Mouse (Mus musculus) forebrain, embryonic 15.5 days (tissue): ENCODE measurements around the gene Dyrk1a. TPM values are rescaled to one million over a fixed set of nuclear protein-coding genes. Genes with fewer than 3 reads are reported as not detected.
A peak's percentile ranks its signal among the peaks of the same experiment; 100 is the strongest.

Source experiments
- ATAC-seq: fragments of 200-750 bp; cut with Nextera tagmentation; replicated peaks from 2 replicates; pipeline ENCODE4 v1.8.0; 2017; ENCODE audit warnings: mild to moderate bottlenecking, moderate TSS enrichment, moderate library complexity
- H3K27ac ChIP-seq: fragments of 300-500 bp; sonication (generic); replicated peaks from 2 replicates; pipeline ENCODE4 v1.5.1; 2015; ENCODE audit warnings: mild to moderate bottlenecking, inconsistent platforms
- H3K27me3 ChIP-seq: fragments of 300-500 bp; sonication (generic); 2 replicates; pipeline ENCODE4 v1.6.1; 2015; ENCODE audit warnings: inconsistent platforms
- H3K36me3 ChIP-seq: fragments of 300-500 bp; sonication (generic); 2 replicates; pipeline ENCODE4 v1.6.1; 2015; ENCODE audit warnings: mild to moderate bottlenecking, inconsistent platforms
- H3K4me1 ChIP-seq: fragments of 300-500 bp; sonication (generic); 2 replicates; pipeline ENCODE4 v1.6.1; 2015; ENCODE audit warnings: inconsistent platforms
- H3K4me2 ChIP-seq: fragments of 300-500 bp; sonication (generic); replicated peaks from 2 replicates; pipeline ENCODE4 v1.6.1; 2015; ENCODE audit warnings: mild to moderate bottlenecking, inconsistent platforms
- H3K4me3 ChIP-seq: fragments of 300-500 bp; sonication (generic); 2 replicates; pipeline ENCODE4 v1.5.1; 2015; ENCODE audit warnings: mild to moderate bottlenecking, inconsistent platforms
- H3K9ac ChIP-seq: fragments of 300-500 bp; sonication (generic); replicated peaks from 2 replicates; pipeline ENCODE4 v1.6.1; 2015; ENCODE audit warnings: mild to moderate bottlenecking, inconsistent platforms
- H3K9me3 ChIP-seq: fragments of 300-500 bp; sonication (generic); 2 replicates; pipeline ENCODE4 v1.6.1; 2016; ENCODE audit warnings: inconsistent platforms
- WGBS: fragments of 180-500 bp; shearing (Covaris S2); methylation state at CpG from one replicate; pipeline ENCODE4 v1.1.7; 2015; ENCODE audit warnings: mixed read lengths; 5-methylcytosine and 5-hydroxymethylcytosine counted together
- polyA plus RNA-seq: library from polyadenylated mRNA; unstranded; fragments of >200 nt; fragmentation: Nextera tagmentation; extraction: Ambion mirVana; gene quantifications from 2 replicates; pipeline ENCODE4 v1.2.1, GENCODE M21; 2015

Dyrk1a gene
- polyA plus RNA-seq, 1 experiment from 2014 or later, result 12.8 TPM

DNA sequence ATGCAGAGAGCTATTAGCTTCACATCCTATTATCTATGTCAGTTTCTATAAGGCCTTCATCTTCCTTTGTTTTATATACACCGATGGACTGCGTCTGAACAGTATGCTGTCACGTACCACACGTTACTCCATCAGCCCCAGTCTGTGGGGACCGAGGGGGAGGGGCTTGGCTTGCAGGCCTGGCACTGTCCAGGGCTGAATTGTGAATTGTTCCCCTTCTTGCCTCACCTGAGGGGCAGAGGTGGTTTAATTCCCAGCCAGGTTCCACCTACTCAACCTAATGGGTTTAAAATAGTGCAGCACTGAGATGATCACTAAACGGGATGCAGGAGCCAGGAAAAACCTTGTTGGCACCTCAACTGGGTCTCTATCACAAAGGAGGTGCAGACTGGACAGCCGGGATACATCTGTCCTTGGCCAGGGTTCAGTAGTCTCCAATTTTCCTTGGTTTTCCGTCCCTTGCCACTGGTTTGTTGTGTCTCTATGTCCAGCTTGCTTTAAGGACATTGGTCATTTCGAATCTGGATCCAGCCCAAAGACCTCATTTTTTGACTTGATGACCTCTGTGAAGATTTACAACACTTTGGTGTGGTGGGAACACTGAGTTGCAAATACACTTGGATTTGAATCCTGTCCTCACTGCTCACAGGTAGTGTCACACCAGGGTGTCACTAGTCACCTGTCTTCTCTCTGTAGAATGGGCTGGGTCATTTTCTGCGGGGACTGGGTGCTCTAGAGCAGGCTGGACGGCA is 2.8 kb upstream of the Dyrk1a start:
- no peak for ATAC-seq
- H3K9ac ChIP-seq, result no peak overlapping the region
- H3K27me3 ChIP-seq, result no peaks in the 10 kb centered on the region
- H3K4me2 ChIP-seq, result no peak overlapping the region
- no peak overlapping the region for H3K4me3 ChIP-seq
- no peak overlapping the region for H3K27ac ChIP-seq
- WGBS, result 85% methylated on average over 11 of the region's 11 CpGs
- peaks cover 8% of the 10 kb centered on the region for H3K4me1 ChIP-seq
- H3K9me3 ChIP-seq, result no peaks in the 10 kb centered on the region
- no peaks in the 10 kb centered on the region for H3K36me3 ChIP-seq

- WGBS, result 71% methylated on average over 5 of the region's 5 CpGs
- Histone ChIP-seq H3K9me3 (no peaks in the 10 kb centered on the region), H3K9ac (no peak overlapping the region), H3K27ac (no peak overlapping the region), H3K36me3 (no peaks in the 10 kb centered on the region), H3K4me1 (peaks cover 14% of the 10 kb centered on the region), H3K4me2 (no peak overlapping the region), H3K4me3 (no peak overlapping the region), H3K27me3 (no peaks in the 10 kb centered on the region)
- ATAC-seq, result no peak
Measured at GRCm38 (mm10) chr16:94567751-94568150, 2.1 kb upstream of the Dyrk1a start.

DNA sequence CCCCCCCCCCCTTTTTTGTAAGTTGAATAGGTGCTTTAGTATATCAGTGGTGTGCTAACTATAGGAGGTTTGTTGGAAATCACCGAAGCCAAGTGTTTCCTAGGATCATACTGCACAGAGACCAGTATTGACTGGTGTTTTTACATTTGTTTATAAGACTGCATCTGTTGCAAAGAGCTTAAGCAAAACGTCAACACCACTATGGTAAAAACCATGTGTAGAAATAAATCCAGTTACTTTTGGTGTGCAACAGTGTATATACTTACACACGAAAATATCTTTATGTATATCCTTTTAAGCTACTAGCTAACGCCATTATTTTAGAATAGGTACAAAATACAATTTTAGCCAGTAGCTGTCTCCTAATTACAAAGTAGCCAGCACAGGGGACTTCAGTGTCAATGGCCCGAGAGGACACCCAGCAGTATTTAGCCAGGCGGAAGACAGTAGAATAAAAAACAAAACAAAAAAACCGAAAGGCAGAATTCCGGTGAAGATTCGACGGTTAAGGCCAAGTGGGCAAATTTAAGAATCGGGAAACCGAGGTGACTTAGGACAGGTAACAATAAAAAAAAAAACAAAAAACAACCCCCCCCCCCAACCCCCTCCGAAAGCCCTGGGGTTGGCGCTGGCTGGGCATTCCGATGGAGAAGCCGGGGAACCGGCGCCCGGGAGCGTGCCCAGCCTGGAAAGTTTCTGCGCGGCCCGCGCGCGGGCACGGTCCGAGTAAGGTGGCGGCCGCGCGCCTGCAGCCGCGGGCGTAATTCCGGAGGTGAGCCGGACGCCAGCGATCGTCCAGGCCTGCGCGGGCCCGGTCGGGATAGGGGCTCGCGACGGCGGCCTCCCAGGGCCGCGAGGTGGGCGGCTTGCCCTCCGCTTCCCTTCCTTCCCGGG is 1.2 kb upstream of the Dyrk1a start:
- Histone ChIP-seq H3K36me3 (no peaks in the 10 kb centered on the region), H3K4me2 (peak overlapping the region; percentile 49), H3K9me3 (no peaks in the 10 kb centered on the region), H3K4me3 (peak overlapping the region; percentile 89), H3K27me3 (no peaks in the 10 kb centered on the region), H3K9ac (peak overlapping the region; percentile 63), H3K4me1 (peaks cover 22% of the 10 kb centered on the region), H3K27ac (peak overlapping the region; percentile 100)
- ATAC-seq, result peak; percentile 64
- WGBS, result 1% methylated on average over 53 of the region's 53 CpGs

GRCm38 (mm10) chr16:94570361-94571041 is 691 bp downstream of the Dyrk1a start:
- Histone ChIP-seq H3K27ac (peak overlapping the region; percentile 100), H3K9me3 (no peaks in the 10 kb centered on the region), H3K4me2 (peak overlapping the region; percentile 55), H3K36me3 (no peaks in the 10 kb centered on the region), H3K4me1 (peaks cover 37% of the 10 kb centered on the region), H3K27me3 (no peaks in the 10 kb centered on the region), H3K9ac (peak overlapping the region; percentile 95), H3K4me3 (peak overlapping the region; percentile 89)
- WGBS, result 0% methylated on average over 67 of the region's 88 CpGs
- peak; percentile 21; the same call in 1 of the 2 replicates for ATAC-seq

GRCm38 (mm10) chr16:94571111-94571993 is 1.5 kb downstream of the Dyrk1a start:
- no peak for ATAC-seq
- peak overlapping the region; percentile 100 for H3K27ac ChIP-seq
- H3K27me3 ChIP-seq, result no peaks in the 10 kb centered on the region
- H3K4me3 ChIP-seq, result peak overlapping the region; percentile 89
- H3K9ac ChIP-seq, result peak overlapping the region; percentile 95
- peak overlapping the region; percentile 55 for H3K4me2 ChIP-seq
- 24% methylated on average over 10 of the region's 10 CpGs for WGBS
- H3K36me3 ChIP-seq, result no peaks in the 10 kb centered on the region
- H3K4me1 ChIP-seq, result peaks cover 46% of the 10 kb centered on the region
- no peaks in the 10 kb centered on the region for H3K9me3 ChIP-seq

- Histone ChIP-seq H3K9ac (no peak overlapping the region), H3K27ac (0 out of 2 replicates have a peak overlapping the region, but pooled peaks have one; percentile 11), H3K36me3 (no peaks in the 10 kb centered on the region), H3K4me2 (peak overlapping the region; percentile 38), H3K4me1 (peaks cover 54% of the 10 kb centered on the region), H3K9me3 (no peaks in the 10 kb centered on the region), H3K27me3 (no peaks in the 10 kb centered on the region), H3K4me3 (peak overlapping the region; percentile 18)
- no peak for ATAC-seq
- WGBS, result 34% methylated on average over 2 of the region's 2 CpGs
Measured at GRCm38 (mm10) chr16:94572422-94572821, 2.6 kb downstream of the Dyrk1a start.

DNA sequence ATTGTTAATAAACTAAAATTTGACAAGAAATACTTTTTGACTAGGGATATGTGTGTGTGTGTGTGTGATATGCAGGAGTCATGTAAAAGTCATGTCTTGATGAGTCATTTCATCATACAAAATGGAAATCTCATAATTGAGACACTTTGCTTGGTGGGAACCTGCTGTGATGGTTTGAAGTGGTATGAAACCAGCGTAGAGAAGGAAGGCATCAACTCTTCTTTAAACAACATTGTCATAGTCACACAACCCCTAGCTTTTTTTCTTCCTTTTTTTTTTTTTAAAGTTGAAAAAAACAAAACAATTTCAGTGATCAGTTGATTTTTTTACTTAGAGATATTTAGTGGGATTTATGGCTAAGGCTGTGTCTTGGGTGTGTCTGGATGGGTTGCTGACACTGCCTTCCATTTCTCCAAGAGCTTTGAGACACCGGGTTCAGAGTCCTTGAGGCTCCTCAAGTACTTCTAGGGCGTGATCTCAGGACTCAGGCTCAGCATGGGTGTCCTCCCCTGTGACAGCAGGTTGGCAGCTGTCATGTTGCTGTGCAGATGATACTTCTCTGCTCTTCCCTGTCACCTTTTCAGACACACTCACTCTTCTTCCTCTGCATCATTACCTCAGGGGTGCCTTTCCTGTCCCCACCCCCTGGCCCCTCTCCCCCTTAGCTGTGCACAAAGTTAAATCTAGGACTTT is 4.4 kb downstream of the Dyrk1a start:
- 86% methylated on average over 3 of the region's 3 CpGs for WGBS
- H3K4me2 ChIP-seq, result no peak overlapping the region
- H3K36me3 ChIP-seq, result no peaks in the 10 kb centered on the region
- no peaks in the 10 kb centered on the region for H3K27me3 ChIP-seq
- no peak overlapping the region for H3K4me3 ChIP-seq
- H3K9me3 ChIP-seq, result no peaks in the 10 kb centered on the region
- no peak overlapping the region for H3K9ac ChIP-seq
- no peak for ATAC-seq
- H3K27ac ChIP-seq, result no peak overlapping the region
- H3K4me1 ChIP-seq, result peaks cover 64% of the 10 kb centered on the region

DNA sequence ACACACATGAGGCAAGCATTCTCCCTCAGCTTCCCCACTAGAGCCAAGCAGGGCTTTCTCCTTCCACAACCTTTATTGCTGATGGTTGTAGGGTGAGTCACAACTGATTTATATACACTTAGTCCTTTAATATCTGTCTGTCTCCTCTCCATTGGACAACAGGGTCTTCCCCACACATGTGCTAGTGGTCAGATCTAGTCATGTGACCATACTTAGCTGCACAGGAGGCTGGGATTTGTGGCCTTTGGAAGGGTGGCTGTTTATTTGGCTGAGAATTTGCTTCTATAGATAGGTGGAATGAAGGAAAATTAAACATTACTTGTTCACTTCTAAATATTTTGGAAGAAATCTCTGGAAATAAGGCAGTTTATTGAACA is 4.9 kb downstream of the Dyrk1a start:
- H3K27me3 ChIP-seq, result no peaks in the 10 kb centered on the region
- no peak overlapping the region for H3K9ac ChIP-seq
- H3K4me3 ChIP-seq, result no peak overlapping the region
- H3K4me1 ChIP-seq, result peaks cover 66% of the 10 kb centered on the region
- H3K4me2 ChIP-seq, result no peak overlapping the region
- H3K36me3 ChIP-seq, result no peaks in the 10 kb centered on the region
- H3K27ac ChIP-seq, result no peak overlapping the region
- no peak for ATAC-seq
- H3K9me3 ChIP-seq, result no peaks in the 10 kb centered on the region

DNA sequence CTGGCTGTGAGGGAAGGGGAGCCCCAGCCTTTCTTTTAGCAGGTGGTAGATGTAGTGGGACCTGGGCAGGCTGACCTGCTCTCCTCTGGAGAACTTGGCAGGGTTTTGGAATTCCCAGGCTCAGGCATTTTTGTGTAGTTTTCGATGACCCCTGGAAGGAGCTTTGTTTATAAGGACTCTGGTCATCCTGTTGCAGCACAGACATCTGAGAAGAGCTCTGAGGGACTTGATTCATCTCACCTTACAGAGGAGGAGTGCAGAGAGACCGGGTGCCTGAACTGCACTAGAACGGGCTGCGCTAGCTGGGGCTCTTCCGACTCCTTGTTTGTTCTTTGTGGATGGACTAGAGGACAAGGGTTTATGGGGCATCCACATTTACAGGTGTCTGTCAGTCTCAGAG is 5.9 kb downstream of the Dyrk1a start:
- Histone ChIP-seq H3K27me3 (no peaks in the 10 kb centered on the region), H3K9me3 (no peaks in the 10 kb centered on the region), H3K4me2 (no peak overlapping the region), H3K4me3 (no peak overlapping the region), H3K27ac (no peak overlapping the region), H3K9ac (no peak overlapping the region), H3K4me1 (peaks cover 68% of the 10 kb centered on the region), H3K36me3 (no peaks in the 10 kb centered on the region)
- WGBS, result 84% methylated on average over 5 of the region's 5 CpGs
- ATAC-seq, result no peak

GRCm38 (mm10) chr16:94579348-94579747 is 9.5 kb downstream of the Dyrk1a start:
- Histone ChIP-seq H3K4me2 (no peak overlapping the region), H3K9ac (no peak overlapping the region), H3K9me3 (no peaks in the 10 kb centered on the region), H3K4me3 (no peak overlapping the region), H3K36me3 (no peaks in the 10 kb centered on the region), H3K27me3 (no peaks in the 10 kb centered on the region), H3K27ac (no peak overlapping the region), H3K4me1 (peaks cover 49% of the 10 kb centered on the region)
- 97% methylated on average over 4 of the region's 4 CpGs for WGBS
- ATAC-seq, result no peak

GRCm38 (mm10) chr16:94580844-94581405 is 11.1 kb downstream of the Dyrk1a start:
- WGBS, result 42% methylated on average over 7 of the region's 7 CpGs
- Histone ChIP-seq H3K4me1 (peaks cover 48% of the 10 kb centered on the region), H3K9me3 (no peaks in the 10 kb centered on the region), H3K27ac (no peak overlapping the region; the same call in 1 of the 2 replicates), H3K4me2 (no peak overlapping the region), H3K4me3 (no peak overlapping the region), H3K9ac (no peak overlapping the region), H3K27me3 (no peaks in the 10 kb centered on the region), H3K36me3 (no peaks in the 10 kb centered on the region)
- ATAC-seq, result no peak
